Mouse (Mus musculus): Measurements from ENCODE around the gene Tap1. TPM values are rescaled to one million over a fixed set of nuclear protein-coding genes. Genes with fewer than 3 reads are reported as not detected.

Gene Tap1
- polyA plus RNA-seq, 1 experiment from 2014 or later, result 1.8 TPM

DNA sequence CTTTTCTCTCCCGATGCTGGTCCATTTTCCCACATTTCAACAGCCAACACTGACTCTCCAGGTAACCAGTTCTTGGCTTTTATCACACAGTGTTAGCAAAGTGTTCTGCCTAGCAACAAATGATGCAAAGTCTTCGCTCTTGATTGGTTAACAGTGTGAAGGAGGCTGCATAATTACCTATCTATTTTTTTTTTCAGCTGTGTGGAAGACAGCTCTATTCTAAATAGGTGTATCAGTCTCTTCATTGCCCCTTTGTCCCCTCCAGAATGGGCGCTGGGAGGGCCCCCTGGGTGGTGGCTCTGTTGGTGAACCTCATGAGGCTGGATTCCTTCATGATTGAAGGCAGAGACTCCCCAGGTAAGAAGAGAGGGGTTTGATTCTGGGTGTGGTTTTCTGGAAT lies 51.4 kb downstream of the Tap1 start, which contains the start of gene H2-Ob:
TSS of gene H2-Ob (plus strand) at position 198 of the 400 bp plus-strand sequence.
- Histone ChIP-seq H3K4me3 (ENCODE audit: low read depth, low read length) (no peak within 1 kb of the TSS), H3K9me3 (ENCODE audit: control insufficient read depth, low read length) (no peaks in the 10 kb centered on the region), H3K27me3 (replicated peaks; ENCODE audit: control insufficient read depth, insufficient read depth, low read length) (no peaks in the 10 kb centered on the region), H3K4me1 (replicated peaks; ENCODE audit: control insufficient read depth, insufficient read depth, low read length) (no peaks in the 10 kb centered on the region), H3K9ac (ENCODE audit: low read depth, low read length) (no peak within 1 kb of the TSS), H3K4me2 (no peak within 1 kb of the TSS), H3K27ac (ENCODE audit: low read depth, low read length) (no peak within 1 kb of the TSS), H3K36me3 (ENCODE audit: control insufficient read depth, insufficient read depth, low read length) (no peaks in the 10 kb centered on the region)
- ATAC-seq (replicated peaks; ENCODE audit: low FRiP score), result no peak
- WGBS, result 54% methylated on average over 3 of the region's 3 CpGs
- no peak for DNase-seq (ENCODE audit: low spot score)

DNA sequence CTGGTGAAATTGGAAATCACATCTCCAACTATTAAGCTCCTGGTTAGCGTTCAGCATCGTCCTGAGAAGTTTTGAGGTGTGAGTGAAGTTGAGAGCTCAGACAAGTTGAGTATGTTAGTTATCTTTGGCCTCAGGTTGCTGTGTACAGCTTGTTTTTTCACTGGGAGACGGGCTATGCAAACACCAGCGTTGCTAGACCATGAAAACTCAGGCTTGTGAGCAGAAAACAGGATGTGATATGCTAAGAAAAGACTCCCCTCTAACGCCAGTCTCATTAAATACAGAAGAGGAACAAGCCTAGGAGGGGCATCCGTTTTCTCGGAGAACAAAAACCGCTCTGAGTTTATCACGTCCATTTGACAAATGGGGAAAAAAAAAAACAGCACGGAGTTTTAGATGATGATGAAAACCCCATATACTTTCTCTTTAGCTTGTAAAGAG lies 52.3 kb downstream of the Tap1 start:
- DNase-seq (ENCODE audit: low spot score) (no peak), ATAC-seq (replicated peaks; ENCODE audit: low FRiP score) (no peak)
- Histone ChIP-seq H3K4me3 (ENCODE audit: low read depth, low read length) (no peak overlapping the region), H3K36me3 (ENCODE audit: control insufficient read depth, insufficient read depth, low read length) (no peaks in the 10 kb centered on the region), H3K9ac (ENCODE audit: low read depth, low read length) (no peak overlapping the region), H3K27ac (ENCODE audit: low read depth, low read length) (no peak overlapping the region), H3K9me3 (ENCODE audit: control insufficient read depth, low read length) (no peaks in the 10 kb centered on the region), H3K4me1 (replicated peaks; ENCODE audit: control insufficient read depth, insufficient read depth, low read length) (no peaks in the 10 kb centered on the region), H3K4me2 (no peak overlapping the region), H3K27me3 (replicated peaks; ENCODE audit: control insufficient read depth, insufficient read depth, low read length) (no peaks in the 10 kb centered on the region)
- WGBS, result 46% methylated on average over 10 of the region's 10 CpGs

DNA sequence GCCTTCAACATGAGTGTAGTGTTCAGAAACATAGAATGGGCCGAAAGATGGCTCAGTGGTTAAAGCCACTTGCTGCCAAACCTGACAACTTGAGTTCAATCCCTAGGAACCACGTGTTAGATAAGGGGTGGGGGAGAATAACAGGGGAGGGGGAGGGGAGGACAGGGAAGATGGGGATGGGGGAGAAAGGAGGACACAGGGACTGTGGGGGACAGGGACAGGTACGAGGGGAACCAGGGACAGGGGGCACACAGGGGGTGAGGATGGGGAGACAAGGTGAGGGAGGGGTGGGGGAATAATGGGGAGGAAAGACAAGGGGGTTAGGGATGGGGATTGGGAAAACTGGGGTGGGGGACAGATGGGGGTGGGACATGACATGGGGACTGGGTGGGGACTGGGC lies 53.0 kb downstream of the Tap1 start:
- ATAC-seq (replicated peaks; ENCODE audit: low FRiP score) (no peak), DNase-seq (ENCODE audit: low spot score) (no peak)
- H3K27me3 ChIP-seq (replicated peaks; ENCODE audit: control insufficient read depth, insufficient read depth, low read length), result no peaks in the 10 kb centered on the region
- H3K9ac ChIP-seq (ENCODE audit: low read depth, low read length), result no peak overlapping the region
- no peaks in the 10 kb centered on the region for H3K4me1 ChIP-seq (replicated peaks; ENCODE audit: control insufficient read depth, insufficient read depth, low read length)
- H3K9me3 ChIP-seq (ENCODE audit: control insufficient read depth, low read length), result no peaks in the 10 kb centered on the region
- no peak overlapping the region for H3K4me2 ChIP-seq
- 47% methylated on average over 3 of the region's 3 CpGs for WGBS
- no peaks in the 10 kb centered on the region for H3K36me3 ChIP-seq (ENCODE audit: control insufficient read depth, insufficient read depth, low read length)
- H3K4me3 ChIP-seq (ENCODE audit: low read depth, low read length), result no peak overlapping the region
- no peak overlapping the region for H3K27ac ChIP-seq (ENCODE audit: low read depth, low read length)

DNA sequence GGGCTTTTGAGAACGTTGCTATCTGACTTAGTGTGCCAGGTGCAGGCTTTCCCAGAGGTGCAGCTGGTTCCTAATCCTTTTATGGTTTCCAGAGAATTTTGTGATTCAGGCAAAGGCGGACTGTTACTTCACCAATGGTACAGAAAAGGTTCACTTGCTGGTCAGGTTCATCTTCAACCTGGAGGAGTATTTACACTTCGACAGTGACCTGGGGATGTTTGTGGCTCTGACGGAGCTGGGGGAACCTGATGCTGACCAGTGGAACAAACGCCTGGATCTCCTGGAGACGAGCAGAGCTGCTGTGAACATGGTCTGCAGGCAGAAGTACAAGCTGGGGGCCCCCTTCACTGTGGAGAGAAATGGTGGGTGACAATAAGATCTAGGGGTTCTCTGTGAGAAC lies 53.6 kb downstream of the Tap1 start:
- Histone ChIP-seq H3K27me3 (replicated peaks; ENCODE audit: control insufficient read depth, insufficient read depth, low read length) (no peaks in the 10 kb centered on the region), H3K4me3 (ENCODE audit: low read depth, low read length) (no peak overlapping the region), H3K27ac (ENCODE audit: low read depth, low read length) (no peak overlapping the region), H3K36me3 (ENCODE audit: control insufficient read depth, insufficient read depth, low read length) (no peaks in the 10 kb centered on the region), H3K9ac (ENCODE audit: low read depth, low read length) (no peak overlapping the region), H3K4me1 (replicated peaks; ENCODE audit: control insufficient read depth, insufficient read depth, low read length) (no peaks in the 10 kb centered on the region), H3K9me3 (ENCODE audit: control insufficient read depth, low read length) (no peaks in the 10 kb centered on the region), H3K4me2 (no peak overlapping the region)
- DNase-seq (ENCODE audit: low spot score) (no peak), ATAC-seq (replicated peaks; ENCODE audit: low FRiP score) (no peak)
- 78% methylated on average over 6 of the region's 6 CpGs for WGBS

DNA sequence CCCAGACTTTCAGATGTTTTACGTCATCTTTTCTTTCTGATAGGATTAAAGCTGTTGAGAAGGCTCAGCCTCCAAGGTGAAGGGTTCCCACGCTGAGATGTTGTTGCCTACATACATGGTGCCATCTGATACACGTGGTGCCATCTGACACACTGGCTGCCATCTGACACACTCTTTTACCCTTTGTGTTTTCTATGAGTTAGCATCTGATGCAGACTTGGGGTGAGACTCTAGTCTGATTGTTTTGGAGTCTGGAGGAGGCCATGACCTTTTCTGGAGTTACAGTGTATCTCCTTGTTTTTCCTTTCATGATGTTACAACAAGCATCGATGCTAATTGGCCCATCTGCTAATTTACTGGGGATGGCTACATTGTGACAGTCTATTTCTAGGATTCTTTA lies 57.3 kb downstream of the Tap1 start:
- H3K9ac ChIP-seq (ENCODE audit: low read depth, low read length), result no peak overlapping the region
- no peak overlapping the region for H3K4me2 ChIP-seq
- DNase-seq (ENCODE audit: low spot score) (no peak), ATAC-seq (replicated peaks; ENCODE audit: low FRiP score) (no peak)
- no peaks in the 10 kb centered on the region for H3K4me1 ChIP-seq (replicated peaks; ENCODE audit: control insufficient read depth, insufficient read depth, low read length)
- no peaks in the 10 kb centered on the region for H3K36me3 ChIP-seq (ENCODE audit: control insufficient read depth, insufficient read depth, low read length)
- H3K27me3 ChIP-seq (replicated peaks; ENCODE audit: control insufficient read depth, insufficient read depth, low read length), result 0 out of 2 replicates have a peak, but pooled peaks cover 3% of the 10 kb centered on the region
- no peak overlapping the region for H3K4me3 ChIP-seq (ENCODE audit: low read depth, low read length)
- WGBS, result 67% methylated on average over 4 of the region's 4 CpGs
- no peaks in the 10 kb centered on the region for H3K9me3 ChIP-seq (ENCODE audit: control insufficient read depth, low read length)
- H3K27ac ChIP-seq (ENCODE audit: low read depth, low read length), result no peak overlapping the region

Other genes with a start within 250 kb of the Tap1 start
- 266 and 286 TPM in 2 replicates for gene Pfdn6, start 247.2 kb upstream of the Tap1 start, polyA plus RNA-seq (2014; fragmentation: Nextera tagmentation; extraction: Ambion mirVana)
- 62.6 and 67.0 TPM in 2 replicates for gene Wdr46, start 246.9 kb upstream of the Tap1 start, polyA plus RNA-seq (2014; fragmentation: Nextera tagmentation; extraction: Ambion mirVana)
- gene B3galt4, start 236.1 kb upstream of the Tap1 start, polyA plus RNA-seq (2014; fragmentation: Nextera tagmentation; extraction: Ambion mirVana), result 2.9 and 3.5 TPM in 2 replicates
- gene Vps52, start 231.7 kb upstream of the Tap1 start, polyA plus RNA-seq (2014; fragmentation: Nextera tagmentation; extraction: Ambion mirVana), result 47.2 and 49.1 TPM in 2 replicates
- gene Rps18, start 231.6 kb upstream of the Tap1 start, polyA plus RNA-seq (2014; fragmentation: Nextera tagmentation; extraction: Ambion mirVana), result 2,164 and 2,343 TPM in 2 replicates
- 82.7 and 84.9 TPM in 2 replicates for gene H2-K1, start 187.2 kb upstream of the Tap1 start, polyA plus RNA-seq (2014; fragmentation: Nextera tagmentation; extraction: Ambion mirVana)
- 3.4 and 5.5 TPM in 2 replicates for gene Ring1, start 162.9 kb upstream of the Tap1 start, polyA plus RNA-seq (2014; fragmentation: Nextera tagmentation; extraction: Ambion mirVana)
- 34.2 and 45.1 TPM in 2 replicates for gene H2-Ke6, start 159.5 kb upstream of the Tap1 start, polyA plus RNA-seq (2014; fragmentation: Nextera tagmentation; extraction: Ambion mirVana)
- gene Slc39a7, start 155.9 kb upstream of the Tap1 start, polyA plus RNA-seq (2014; fragmentation: Nextera tagmentation; extraction: Ambion mirVana), result 73.9 and 75.9 TPM in 2 replicates
- gene Rxrb, start 155.7 kb upstream of the Tap1 start, polyA plus RNA-seq (2014; fragmentation: Nextera tagmentation; extraction: Ambion mirVana), result 30.8 and 31.5 TPM in 2 replicates
- 0.61 and 0.67 TPM in 2 replicates for gene Col11a2, start 148.1 kb upstream of the Tap1 start, polyA plus RNA-seq (2014; fragmentation: Nextera tagmentation; extraction: Ambion mirVana)
- gene H2-Oa, start 95.2 kb upstream of the Tap1 start, polyA plus RNA-seq (2014; fragmentation: Nextera tagmentation; extraction: Ambion mirVana), result 0.26 and 0.56 TPM in 2 replicates
- gene H2-DMa, start 68.0 kb upstream of the Tap1 start, polyA plus RNA-seq (2014; fragmentation: Nextera tagmentation; extraction: Ambion mirVana), result 5.6 and 5.9 TPM in 2 replicates
- gene Brd2, start 64.9 kb upstream of the Tap1 start, polyA plus RNA-seq (2014; fragmentation: Nextera tagmentation; extraction: Ambion mirVana), result 86.1 and 90.8 TPM in 2 replicates
- gene H2-DMb2, start 44.2 kb upstream of the Tap1 start, polyA plus RNA-seq (2014; fragmentation: Nextera tagmentation; extraction: Ambion mirVana), result 0.32 and 0.34 TPM in 2 replicates
- gene H2-DMb1, start 34.5 kb upstream of the Tap1 start, polyA plus RNA-seq (2014; fragmentation: Nextera tagmentation; extraction: Ambion mirVana), result 0.19 and 0.43 TPM in 2 replicates
- 2.3 and 4.0 TPM in 2 replicates for gene Psmb9, start 211 bp downstream of the Tap1 start, polyA plus RNA-seq (2014; fragmentation: Nextera tagmentation; extraction: Ambion mirVana)
- gene Psmb8, start 10.2 kb downstream of the Tap1 start, polyA plus RNA-seq (2014; fragmentation: Nextera tagmentation; extraction: Ambion mirVana), result 8.4 and 10.3 TPM in 2 replicates
- 6.6 and 7.4 TPM in 2 replicates for gene Tap2, start 16.0 kb downstream of the Tap1 start, polyA plus RNA-seq (2014; fragmentation: Nextera tagmentation; extraction: Ambion mirVana)
- gene H2-Ob, start 51.4 kb downstream of the Tap1 start, polyA plus RNA-seq (2014; fragmentation: Nextera tagmentation; extraction: Ambion mirVana), result not detected in 2 replicates
- gene H2-Ab1, start 70.1 kb downstream of the Tap1 start, polyA plus RNA-seq (2014; fragmentation: Nextera tagmentation; extraction: Ambion mirVana), result 3.9 and 4.1 TPM in 2 replicates
- gene H2-Aa, start 100.3 kb downstream of the Tap1 start, polyA plus RNA-seq (2014; fragmentation: Nextera tagmentation; extraction: Ambion mirVana), result not detected in 2 replicates
- 0.23 and 0.63 TPM in 2 replicates for gene H2-Eb1, start 118.3 kb downstream of the Tap1 start, polyA plus RNA-seq (2014; fragmentation: Nextera tagmentation; extraction: Ambion mirVana)
- not detected in 2 replicates for gene H2-Eb2, start 138.1 kb downstream of the Tap1 start, polyA plus RNA-seq (2014; fragmentation: Nextera tagmentation; extraction: Ambion mirVana)
- not detected in 2 replicates for gene Btnl2, start 167.3 kb downstream of the Tap1 start, polyA plus RNA-seq (2014; fragmentation: Nextera tagmentation; extraction: Ambion mirVana)
- gene Btnl1, start 189.6 kb downstream of the Tap1 start, polyA plus RNA-seq (2014; fragmentation: Nextera tagmentation; extraction: Ambion mirVana), result not detected in 2 replicates
- 0.41 TPM in 1 of 2 replicates, not detected in the other for gene BC051142, start 211.3 kb downstream of the Tap1 start, polyA plus RNA-seq (2014; fragmentation: Nextera tagmentation; extraction: Ambion mirVana)